Mouse (Mus musculus): ENCODE results near the gene Vmn2r6. TPM values are rescaled to one million over a fixed set of nuclear protein-coding genes. Genes with fewer than 3 reads are reported as not detected.
"Not testable (repeated sequence)": the region's sequence is repeated elsewhere in the genome, so short reads cannot be mapped to it uniquely, and the experiment has no call there.

The Vmn2r6 gene
- total RNA-seq (2014; fragmentation: Nextera tagmentation) (not detected in 2 replicates), total RNA-seq (2017) (not detected in 2 replicates)

DNA sequence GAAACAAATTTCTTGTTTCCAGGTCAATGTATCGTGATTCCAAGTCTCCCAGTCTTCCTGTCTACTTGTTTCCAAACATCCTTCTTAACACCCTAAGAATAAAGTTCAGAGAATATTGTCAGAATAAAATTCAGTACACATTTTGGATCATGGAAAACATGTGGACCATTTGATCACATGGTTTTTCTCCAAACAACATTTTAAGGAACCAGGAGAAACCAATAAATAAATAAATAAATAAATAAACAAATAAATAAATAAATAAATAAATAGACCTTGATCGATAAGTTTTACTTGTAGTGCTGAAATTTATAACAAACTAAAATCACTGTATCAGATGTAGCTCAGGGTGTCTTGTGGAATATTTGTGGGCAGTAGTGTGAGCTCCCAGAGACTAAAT, at the start of gene Vmn2r6:
Gene Vmn2r6 (minus strand): TSS at position 101 of the 400 bp plus-strand sequence.
- ATAC-seq (replicated peaks; ENCODE audit: low FRiP score, low TSS enrichment, poor library complexity, severe bottlenecking), result not testable (repeated sequence)

DNA sequence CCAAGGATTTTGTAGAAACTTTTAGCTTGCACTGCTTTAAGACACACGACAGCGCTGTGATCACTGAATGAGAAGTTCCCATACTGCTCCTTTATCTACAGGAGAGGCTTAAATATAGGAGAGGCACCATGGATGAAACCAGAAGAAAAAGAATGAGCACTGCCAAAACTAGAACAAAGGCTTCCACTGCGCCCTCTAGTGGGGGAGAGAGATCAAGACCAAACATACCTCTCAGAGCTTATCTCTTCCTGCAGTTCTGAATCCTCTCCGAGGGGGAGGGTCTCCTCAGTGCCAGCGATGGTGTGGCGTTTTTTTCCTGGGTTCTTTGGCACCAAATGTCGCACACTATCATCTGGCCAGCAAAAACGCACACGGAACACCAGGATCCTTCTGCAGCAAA, 22.0 kb upstream of the Vmn2r6 start:
- ATAC-seq (replicated peaks; ENCODE audit: low FRiP score, low TSS enrichment, poor library complexity, severe bottlenecking), result no peak

DNA sequence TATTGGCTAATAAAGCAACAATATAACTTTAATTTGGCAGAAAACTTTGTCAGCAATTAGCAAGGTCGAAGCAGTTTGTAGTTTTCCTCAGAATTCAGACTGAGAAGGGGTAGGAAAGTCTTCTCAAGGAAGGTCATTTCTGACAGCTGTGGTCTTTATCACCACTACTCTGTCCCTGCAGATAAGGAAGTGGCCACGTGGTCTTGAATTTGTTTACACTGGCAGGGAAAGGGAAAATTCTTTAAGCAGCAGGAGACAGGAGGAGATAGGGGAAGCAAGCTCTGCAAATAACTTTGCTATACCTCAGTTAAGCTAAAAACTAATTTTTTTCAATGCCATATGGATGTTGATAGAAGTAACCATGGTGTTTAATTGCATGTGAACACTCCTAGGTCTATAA, 3.2 kb upstream of the Vmn2r6 start:
- not testable (repeated sequence) for ATAC-seq (replicated peaks; ENCODE audit: low FRiP score, low TSS enrichment, poor library complexity, severe bottlenecking)

DNA sequence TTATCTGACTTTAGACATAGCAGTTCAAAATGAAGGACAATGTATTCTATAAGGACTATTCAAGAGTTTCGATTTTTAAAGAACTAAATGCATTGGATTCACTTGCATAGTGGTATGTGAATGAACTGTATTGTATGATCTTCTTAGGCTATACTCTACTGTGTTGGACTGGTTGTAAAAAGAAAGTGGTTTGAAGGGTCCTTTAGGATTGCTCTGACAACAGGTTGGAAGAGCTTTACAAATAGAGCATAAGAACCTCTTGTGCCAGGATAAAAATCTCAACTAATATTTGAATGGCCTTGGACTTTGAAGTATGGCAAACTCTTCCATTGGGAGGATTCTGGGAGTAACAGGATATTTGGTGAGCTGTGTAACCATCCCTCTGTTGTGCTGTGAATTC, 42.0 kb downstream of the Vmn2r6 start:
- ATAC-seq (replicated peaks; ENCODE audit: low FRiP score, low TSS enrichment, poor library complexity, severe bottlenecking), result not testable (repeated sequence)

DNA sequence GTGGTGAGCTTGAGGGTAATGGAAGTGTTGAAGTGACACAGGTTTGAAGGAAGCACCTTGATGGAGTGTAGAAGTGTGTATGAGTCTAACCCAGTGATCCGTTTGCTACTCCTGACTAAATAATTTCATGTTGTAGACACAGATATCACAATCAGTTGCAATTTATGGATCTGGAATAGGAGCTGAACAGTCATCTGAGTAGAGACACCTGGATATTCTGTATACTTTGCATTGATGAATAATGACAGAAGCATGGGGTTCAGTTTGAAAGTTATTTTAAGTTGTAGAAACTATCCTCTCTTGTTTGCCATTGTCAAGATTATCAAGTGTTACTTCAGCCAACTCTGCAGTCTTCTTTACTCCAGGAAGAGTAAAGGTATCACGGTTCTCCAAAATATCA, 55.9 kb downstream of the Vmn2r6 start, which contains the start of gene Vmn2r5:
Gene Vmn2r5 (minus strand): TSS at position 101 of the 400 bp plus-strand sequence.
- ATAC-seq (replicated peaks; ENCODE audit: low FRiP score, low TSS enrichment, poor library complexity, severe bottlenecking), result not testable (repeated sequence)

Other genes with a start within 250 kb of the Vmn2r6 start
- gene Vmn2r4, start 150.5 kb downstream of the Vmn2r6 start, total RNA-seq (2014; fragmentation: Nextera tagmentation), result not detected in 2 replicates
- gene Vmn2r4, start 150.5 kb downstream of the Vmn2r6 start, total RNA-seq (2017), result not detected in 2 replicates
- not detected in 2 replicates for gene Vmn2r5, start 56.0 kb downstream of the Vmn2r6 start, total RNA-seq (2014; fragmentation: Nextera tagmentation)
- gene Vmn2r5, start 56.0 kb downstream of the Vmn2r6 start, total RNA-seq (2017), result not detected in 2 replicates

Data from megakaryocyte-erythroid progenitor cell, adult 5-6 weeks (primary cell).